In genomic region chr1:61904036-61904435, GRCm38 (mm10) we compare ENCODE assay signal across 25 mouse cellular contexts.
DNase-seq lines count a peak whose midpoint lies in the region; ATAC-seq lines count a peak whose summit lies in the region.
"Had no signal": no experiment of that assay in that cellular context is flagged by ENCODE, and none has a peak within 500 bp of the region (broad histone marks: within the 10 kb centered on the region; RNA-seq: fewer than 3 reads in every experiment).

No protein-coding gene starts in this region.

- DNase-seq in embryo, embryonic 11 days = peak; percentile 12
- no peak for DNase-seq in embryo, embryonic 10.5 days (ENCODE audit: low spot score)
- peak; percentile 10 for DNase-seq in kidney, postnatal 14 days
- DNase-seq in kidney, adult 18-20 months = no peak
- peak; percentile 3 for DNase-seq in 3T3-L1 (ENCODE audit: low read depth, low spot score)
- no peak for DNase-seq in yolk sac, embryonic 10.5 days (ENCODE audit: low spot score)
- no peak for DNase-seq in adrenal gland, adult (ENCODE audit: inconsistent age in 2 of 2, low spot score in 1 of 2)
- DNase-seq: adrenal gland, adult 8-10 months; cerebellum, adult 11-12 months; cerebellum, postnatal 36 days; heart, adult 2 months; right cerebral cortex, adult 18-20 months; spleen, adult 18-20 months; thymus, postnatal 36 days had no signal

- no peaks in the 10 kb centered on the region; the same call in 1 of the 2 replicates for H3K4me1 ChIP-seq in lung, embryonic 16.5 days (replicated peaks; ENCODE audit: control insufficient read depth, insufficient read depth, low read length)
- H3K4me1 ChIP-seq: embryonic facial prominence, embryonic 13.5 days; hindbrain, embryonic 13.5 days; limb, embryonic 12.5 days; megakaryocyte, embryonic 14.5 days had no signal

- H3K9ac ChIP-seq in lung, embryonic 16.5 days (ENCODE audit: low read length) = no peak overlapping the region
- H3K9ac ChIP-seq: embryonic facial prominence, embryonic 13.5 days; forebrain, embryonic 12.5 days; hindbrain, embryonic 13.5 days; limb, embryonic 12.5 days; liver, embryonic 14.5 days had no signal

- peak; percentile 79 for ATAC-seq in lung, embryonic 16.5 days (ENCODE audit: low read depth)
- ATAC-seq: intestine, embryonic 16.5 days; midbrain, embryonic 16.5 days had no signal

- no peaks in the 10 kb centered on the region for H3K27me3 ChIP-seq in lung, embryonic 16.5 days (ENCODE audit: control insufficient read depth, insufficient read depth, low read depth, low read length)
- H3K27me3 ChIP-seq: CH12.LX; embryonic facial prominence, embryonic 13.5 days; forebrain, embryonic 12.5 days; hindbrain, embryonic 13.5 days; limb, embryonic 12.5 days; megakaryocyte, embryonic 14.5 days had no signal

- H3K9me3 ChIP-seq in lung, embryonic 16.5 days (ENCODE audit: control insufficient read depth, low read length) = no peaks in the 10 kb centered on the region
- H3K9me3 ChIP-seq: embryonic facial prominence, embryonic 13.5 days; forebrain, embryonic 12.5 days; hindbrain, embryonic 13.5 days; limb, embryonic 12.5 days had no signal

- WGBS in lung, embryonic 16.5 days = 38% methylated on average over 4 of the region's 4 CpGs

- H3K4me3 ChIP-seq in lung, embryonic 16.5 days (ENCODE audit: low read length) = no peak overlapping the region
- H3K4me3 ChIP-seq: embryonic facial prominence, embryonic 13.5 days; forebrain, embryonic 12.5 days; heart, adult 2 months; hindbrain, embryonic 13.5 days; limb, embryonic 12.5 days; megakaryocyte, embryonic 14.5 days had no signal

- H3K36me3 ChIP-seq in lung, embryonic 16.5 days (ENCODE audit: control insufficient read depth, insufficient read depth, low read length) = no peaks in the 10 kb centered on the region
- H3K36me3 ChIP-seq: embryonic facial prominence, embryonic 13.5 days; forebrain, embryonic 12.5 days; hindbrain, embryonic 13.5 days; limb, embryonic 12.5 days had no signal

- H3K4me2 ChIP-seq in lung, embryonic 16.5 days (ENCODE audit: low read depth, low read length) = no peak overlapping the region
- H3K4me2 ChIP-seq: embryonic facial prominence, embryonic 13.5 days; forebrain, embryonic 12.5 days; hindbrain, embryonic 13.5 days; limb, embryonic 12.5 days had no signal

- H3K27ac ChIP-seq in lung, embryonic 16.5 days (ENCODE audit: low read length) = no peak overlapping the region
- H3K27ac ChIP-seq: embryonic facial prominence, embryonic 13.5 days; forebrain, embryonic 12.5 days; heart, adult 2 months; hindbrain, embryonic 13.5 days; kidney, postnatal 0 days; limb, embryonic 12.5 days; liver, embryonic 14.5 days had no signal

Comparison
In these comparisons a context has a peak if more than half of its experiments do, and no peak if none do; other contexts are left out.
1. DNase-seq: peak in embryo, embryonic 11 days (single experiment), kidney, postnatal 14 days (single experiment) and 3T3-L1 (single experiment); none in embryo, embryonic 10.5 days (single experiment), kidney, adult 18-20 months (single experiment), yolk sac, embryonic 10.5 days (single experiment) and adrenal gland, adult (0 of 2).